Mouse (Mus musculus) ovary, adult 18-20 months (tissue): ENCODE measurements around the gene Olfr221.

Experiments
- DNase-seq: peaks from one replicate; pipeline ENCODE4 v3.0.0; 2022; ENCODE audit warnings: low spot score, mixed read lengths

Olfr221 gene

DNA sequence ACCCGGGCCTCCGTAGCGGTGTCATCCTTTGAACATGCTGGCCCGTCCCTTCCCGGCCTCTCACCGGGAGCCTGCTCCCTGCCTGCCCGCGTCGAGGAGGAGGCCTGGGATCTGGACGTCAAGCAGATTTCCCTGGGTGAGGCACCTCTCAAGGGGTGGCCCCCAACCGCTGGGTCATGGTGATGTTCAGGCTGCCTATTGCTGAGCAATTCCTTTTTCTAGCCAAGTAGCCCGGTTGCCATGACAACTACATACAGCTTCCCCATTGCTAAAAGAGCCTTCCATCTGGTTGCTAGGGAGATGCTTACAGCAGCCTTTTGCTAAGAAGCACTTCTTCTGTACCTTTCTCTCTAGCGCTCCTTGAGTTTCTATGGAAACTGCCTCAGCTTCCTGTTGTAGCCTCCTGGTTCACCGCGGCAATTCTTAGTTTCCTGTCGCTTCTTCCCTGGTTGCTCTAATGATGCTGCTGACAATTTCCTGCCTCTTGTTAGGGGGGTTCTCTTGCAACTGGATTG lies 38.2 kb downstream of the Olfr221 start:
- DNase-seq = no peak

GRCm38 (mm10) chr14:51997483-51997882 lies 44.8 kb downstream of the Olfr221 start:
- no peak for DNase-seq

GRCm38 (mm10) chr14:51996866-51997265 lies 45.4 kb downstream of the Olfr221 start:
- DNase-seq = no peak

DNA sequence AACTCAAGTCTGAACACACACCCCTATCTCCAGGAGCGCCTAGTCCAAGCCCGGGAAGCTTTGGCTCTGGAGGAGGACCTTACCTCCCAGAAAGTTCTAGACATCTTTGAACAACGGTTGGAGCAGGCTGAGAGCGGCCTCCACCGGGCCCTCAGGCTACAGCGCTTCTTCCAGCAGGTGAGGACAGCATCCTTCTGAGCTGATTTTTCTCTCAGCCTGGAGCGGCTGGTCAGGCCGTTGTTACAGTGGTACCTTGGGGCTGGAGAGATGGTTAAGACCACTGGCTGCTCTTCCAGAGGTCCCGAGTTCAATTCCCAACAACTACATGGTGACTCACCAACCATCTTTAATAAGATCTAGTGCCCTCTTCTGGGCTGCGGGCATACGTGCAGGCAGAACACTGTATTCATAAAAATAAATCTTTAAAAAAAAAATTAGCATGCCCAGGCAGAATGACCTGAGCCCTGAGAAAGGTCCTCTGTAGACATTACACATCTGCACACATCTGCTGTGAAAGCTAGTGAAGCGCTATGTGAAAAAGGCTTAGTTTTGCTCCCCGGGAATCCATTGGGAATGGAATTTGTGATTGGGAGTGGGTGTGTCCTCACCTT lies 45.9 kb downstream of the Olfr221 start:
- DNase-seq = no peak

- DNase-seq = no peak
Measured at GRCm38 (mm10) chr14:51995219-51995871, 46.9 kb downstream of the Olfr221 start.

DNA sequence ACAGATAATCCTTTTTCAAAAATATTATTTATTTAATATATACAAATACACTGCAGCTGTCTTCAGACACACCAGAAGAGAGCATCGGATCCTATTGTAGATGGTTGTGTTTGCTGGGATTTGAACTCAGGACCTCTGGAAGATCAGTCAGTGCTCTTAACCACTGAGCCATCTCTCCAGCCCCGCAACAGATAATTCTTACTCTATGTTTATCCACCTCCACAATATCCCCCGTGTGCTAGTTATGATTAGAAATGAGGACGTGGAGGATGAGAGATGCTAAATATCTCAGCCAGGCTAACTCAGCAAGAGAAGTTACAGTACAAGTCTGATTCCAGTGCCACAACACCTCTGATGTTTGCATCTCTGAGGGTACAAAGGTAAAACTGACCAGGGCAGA lies 47.8 kb downstream of the Olfr221 start:
- DNase-seq = no peak

- DNase-seq = no peak
Measured at GRCm38 (mm10) chr14:51989461-51989970, 52.7 kb downstream of the Olfr221 start.

DNA sequence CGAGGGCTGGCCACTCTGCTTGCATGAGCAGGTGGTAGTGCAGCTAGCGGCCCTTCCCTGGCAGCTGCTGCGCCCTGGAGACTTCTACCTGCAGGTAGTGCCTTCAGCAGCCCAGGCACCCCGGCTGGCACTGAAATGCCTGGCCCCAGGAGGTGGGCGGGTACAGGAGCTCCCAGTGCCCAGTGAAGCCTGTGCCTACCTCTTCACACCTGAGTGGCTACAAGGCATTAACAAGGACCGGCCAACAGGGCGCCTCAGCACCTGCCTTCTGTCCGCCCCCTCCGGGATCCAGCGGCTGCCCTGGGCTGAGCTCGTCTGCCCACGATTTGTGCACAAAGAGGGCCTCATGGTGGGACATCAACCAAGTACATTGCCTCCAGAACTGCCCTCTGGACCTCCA lies 53.5 kb downstream of the Olfr221 start:
- DNase-seq = no peak

DNA sequence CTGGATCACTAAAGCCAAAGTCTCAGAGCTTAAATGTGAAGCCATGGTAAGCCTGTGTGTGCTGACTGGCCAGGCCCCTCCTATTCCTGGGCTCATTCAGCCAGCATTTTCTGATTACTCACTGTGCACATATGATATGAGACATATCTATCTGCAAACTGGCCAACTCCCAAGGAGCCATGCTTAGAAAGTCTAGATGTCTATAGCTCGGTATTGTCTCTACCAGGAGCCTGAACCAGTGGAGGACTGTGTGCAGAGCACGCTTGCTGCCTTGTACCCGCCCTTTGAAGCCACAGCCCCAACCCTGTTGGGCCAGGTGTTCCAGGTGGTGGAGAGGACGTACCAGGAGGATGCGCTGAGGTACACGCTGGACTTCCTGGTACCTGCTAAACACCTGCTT lies 55.1 kb downstream of the Olfr221 start:
- no peak for DNase-seq

DNA sequence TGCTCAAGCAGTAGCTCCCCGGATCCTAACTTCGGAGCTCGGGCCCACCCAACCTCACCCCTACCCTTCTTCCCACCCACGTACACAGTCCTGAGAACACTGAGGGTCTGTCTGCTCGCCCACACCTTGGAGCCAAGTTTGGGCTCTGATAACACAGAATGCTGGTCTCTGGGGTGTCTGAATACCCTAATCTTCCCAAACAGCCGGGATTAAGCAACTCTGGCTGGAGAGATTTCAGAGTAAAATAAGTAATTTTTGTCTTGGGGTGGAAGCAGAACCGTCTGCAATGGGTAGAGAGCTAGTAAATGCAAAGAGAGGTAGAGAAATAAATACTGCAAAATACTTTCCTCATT lies 56.1 kb downstream of the Olfr221 start:
- no peak for DNase-seq

DNA sequence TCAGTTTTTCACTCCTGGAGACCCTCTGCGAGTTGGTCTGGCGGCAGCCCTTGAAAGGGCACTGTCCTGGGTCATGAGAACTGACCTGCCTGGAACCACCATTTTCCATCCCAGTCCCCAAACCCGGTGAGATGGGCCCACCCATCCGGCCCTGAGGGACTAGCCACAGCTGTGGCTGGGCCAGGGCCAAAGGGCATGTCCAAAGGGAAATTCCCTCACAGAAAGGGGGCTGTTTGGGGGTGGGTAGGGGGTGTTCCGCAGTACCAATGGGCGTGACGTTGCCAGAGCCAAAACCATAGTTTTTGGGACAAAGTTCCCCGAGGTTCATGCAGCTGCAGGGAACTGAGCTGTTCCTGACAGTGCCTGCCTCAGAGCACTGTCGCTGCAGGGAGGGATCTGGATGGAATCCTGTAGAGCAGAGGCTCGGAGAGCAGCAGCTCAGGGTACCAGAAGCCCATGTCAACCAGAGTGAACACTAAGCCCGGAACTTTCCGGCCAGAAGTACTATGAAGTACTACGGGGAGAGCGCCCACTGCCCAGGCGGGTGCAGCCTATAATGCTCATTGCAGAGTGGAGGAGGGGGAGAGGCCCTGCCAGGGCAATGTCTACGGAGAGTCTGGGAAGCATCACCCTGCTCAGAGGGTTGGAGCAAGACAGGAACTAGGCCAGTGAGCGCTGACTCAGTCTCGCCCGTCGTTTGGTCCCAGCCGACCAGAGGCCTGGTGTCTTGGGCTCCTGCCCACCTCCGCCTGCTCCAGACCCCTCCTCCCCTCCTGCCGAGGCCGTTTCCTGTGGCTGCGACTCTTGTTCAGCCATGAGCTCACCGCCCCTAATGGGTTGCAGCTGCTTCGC lies 56.7 kb downstream of the Olfr221 start:
- DNase-seq = peak; percentile 70

- peak; percentile 71 for DNase-seq
Measured at GRCm38 (mm10) chr14:51984247-51985231, 57.7 kb downstream of the Olfr221 start, which contains the start of gene Arhgef40. Gene Arhgef40 (plus strand): TSS chr14:51984719.
